Mouse (Mus musculus) liver, adult 2 months (tissue): ENCODE measurements around the gene Olfr885. TPM values are rescaled to one million over a fixed set of nuclear protein-coding genes. Genes with fewer than 3 reads are reported as not detected.

Experiments
- DNase-seq: peaks from one replicate; pipeline ENCODE4 v3.0.0-alpha.2; 2011; ENCODE audit warnings: low read depth, low spot score; ENCODE audit errors: extremely low read depth
- H3K27ac ChIP-seq: fragments of 200-500 bp; replicated peaks from 2 replicates; pipeline ENCODE4 v1.5.1; 2012; ENCODE audit warnings: low read depth, mild to moderate bottlenecking, control low read depth, inconsistent platforms, low read length; ENCODE audit not compliant: insufficient read depth
- H3K27me3 ChIP-seq: fragments of 200-500 bp; 2 replicates; pipeline ENCODE4 v1.6.1; 2012; ENCODE audit warnings: mild to moderate bottlenecking, moderate library complexity, low read length, inconsistent platforms; ENCODE audit not compliant: control insufficient read depth, insufficient read depth
- H3K36me3 ChIP-seq: fragments of 200-500 bp; 2 replicates; pipeline ENCODE4 v1.6.1; 2012; ENCODE audit warnings: low read length, inconsistent platforms; ENCODE audit not compliant: control insufficient read depth, insufficient read depth
- H3K4me1 ChIP-seq: fragments of 200-500 bp; 2 replicates; pipeline ENCODE4 v1.6.1; 2011; ENCODE audit warnings: low read length; ENCODE audit not compliant: control insufficient read depth, insufficient read depth
- H3K4me3 ChIP-seq: fragments of 200-500 bp; 2 replicates; pipeline ENCODE4 v1.5.1; 2011; ENCODE audit warnings: low read depth, mild to moderate bottlenecking, control low read depth, low read length, moderate library complexity; ENCODE audit not compliant: insufficient read depth
- H3K79me2 ChIP-seq: fragments of 200-500 bp; 2 replicates; pipeline ENCODE4 v1.6.1; 2012; ENCODE audit warnings: inconsistent platforms, mild to moderate bottlenecking, low read length, moderate library complexity; ENCODE audit not compliant: control insufficient read depth, insufficient read depth
- H3K9ac ChIP-seq: fragments of 200-500 bp; 2 replicates; pipeline ENCODE4 v1.6.1; 2012; ENCODE audit warnings: low read depth, mild to moderate bottlenecking, control low read depth, inconsistent platforms, low read length
- CTCF ChIP-seq: fragments of 200-500 bp; IDR thresholded peaks from 2 replicates; pipeline ENCODE4 v1.5.1; 2011; ENCODE audit warnings: low read depth, low read length, control low read depth
- POLR2A ChIP-seq: fragments of 200-500 bp; IDR thresholded peaks from 2 replicates; pipeline ENCODE4 v1.6.1; 2011; ENCODE audit warnings: low read length, control low read depth; ENCODE audit not compliant: insufficient read depth; ENCODE audit errors: extremely low read depth
- WGBS: fragments of 180-500 bp; shearing (Covaris S2); methylation state at CpG from one replicate; pipeline ENCODE4 v1.1.7; 2018; 5-methylcytosine and 5-hydroxymethylcytosine counted together
- polyA plus RNA-seq: library from polyadenylated mRNA; depleted of rRNA; stranded (reverse); fragments of >200 nt; gene quantifications from 2 replicates; pipeline ENCODE4 v1.2.3, GENCODE M21; 2012; rRNA removed
- total RNA-seq: library from RNA; depleted of rRNA; stranded (reverse); fragments of >200 nt; gene quantifications from 2 replicates; pipeline ENCODE4 v1.2.3, GENCODE M21; 2014; rRNA removed

Olfr885 gene
- not detected in 2 replicates for total RNA-seq
- polyA plus RNA-seq: not detected in 2 replicates

DNA sequence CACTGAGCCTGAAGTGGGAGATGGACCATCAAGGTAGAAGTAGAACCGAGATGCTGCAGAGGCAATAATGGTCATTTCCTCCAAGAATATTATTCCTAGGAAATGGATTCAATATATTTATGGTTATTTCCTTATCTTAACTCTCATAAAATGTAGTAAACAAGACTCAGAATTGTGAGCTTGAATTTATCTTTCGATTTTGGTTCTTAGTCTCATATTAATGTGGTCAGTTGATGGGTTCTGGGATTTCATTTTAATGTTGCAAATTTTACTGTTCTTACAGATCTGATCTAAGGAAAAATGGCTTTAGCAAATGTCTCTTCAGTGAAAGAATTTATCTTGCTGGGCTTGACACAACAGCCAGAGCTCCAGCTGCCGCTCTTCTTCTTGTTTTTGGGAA, at the start of gene Olfr885:
Gene Olfr885 (plus strand): TSS at position 301 of the 400 bp plus-strand sequence.
- 79% methylated on average over 3 of the region's 3 CpGs for WGBS
- TF ChIP-seq POLR2A: no peak
- TF ChIP-seq CTCF: no peak
- no peak within 1 kb of the TSS for H3K4me3 ChIP-seq
- no peak within 1 kb of the TSS for H3K9ac ChIP-seq
- no peaks in the 10 kb centered on the region for H3K4me1 ChIP-seq
- no peaks in the 10 kb centered on the region for H3K27me3 ChIP-seq
- no peak for DNase-seq
- no peaks in the 10 kb centered on the region for H3K36me3 ChIP-seq
- H3K79me2 ChIP-seq: no peaks in the 10 kb centered on the region
- no peak within 1 kb of the TSS for H3K27ac ChIP-seq

DNA sequence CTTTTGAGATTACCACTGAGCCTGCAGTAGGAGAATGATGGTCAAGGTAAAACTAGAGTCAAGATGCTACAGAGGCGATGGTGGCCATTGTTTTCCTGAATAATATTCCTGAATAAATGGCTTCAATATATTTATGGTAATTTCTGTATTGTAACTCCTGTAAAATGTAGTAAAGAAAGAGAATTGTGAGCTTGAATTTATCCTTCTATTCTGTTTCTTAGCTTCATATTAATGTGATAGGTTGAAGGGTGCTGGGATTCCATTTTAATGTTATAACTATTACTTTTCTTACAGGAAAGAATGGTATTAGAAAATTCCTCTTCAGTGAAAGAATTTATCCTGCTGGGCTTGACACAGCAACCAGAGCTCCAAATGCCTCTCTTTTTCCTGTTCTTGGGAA, 35.6 kb upstream of the Olfr885 start, which contains the start of gene Olfr883:
Gene Olfr883 (plus strand): TSS at position 301 of the 400 bp plus-strand sequence.
- no peak for TF ChIP-seq CTCF
- TF ChIP-seq POLR2A: no peak
- H3K79me2 ChIP-seq: no peaks in the 10 kb centered on the region
- H3K4me3 ChIP-seq: no peak within 1 kb of the TSS
- H3K9ac ChIP-seq: no peak within 1 kb of the TSS
- DNase-seq: no peak
- H3K27ac ChIP-seq: no peak within 1 kb of the TSS
- H3K4me1 ChIP-seq: no peaks in the 10 kb centered on the region
- no peaks in the 10 kb centered on the region for H3K36me3 ChIP-seq
- no peaks in the 10 kb centered on the region for H3K27me3 ChIP-seq
- WGBS: 70% methylated on average over 1 of the region's 1 CpGs

DNA sequence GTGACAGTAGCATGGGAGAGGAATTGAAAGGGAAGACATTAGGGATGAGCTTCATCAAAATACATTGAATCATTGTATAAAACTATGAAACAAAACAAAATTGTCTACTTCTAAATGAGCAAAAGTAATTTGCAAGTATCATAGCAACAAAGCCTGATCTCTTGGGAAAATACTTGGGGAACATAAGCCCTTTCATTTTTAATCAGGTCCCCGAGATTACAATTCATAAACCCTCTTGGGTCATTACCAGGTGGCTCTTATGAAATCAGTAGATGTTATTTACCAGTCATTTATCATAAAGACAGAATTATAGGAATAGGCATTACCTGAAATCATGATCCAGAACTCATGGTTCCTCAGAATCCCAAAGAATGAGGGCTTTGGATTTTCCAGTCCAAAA, 14.9 kb upstream of the Olfr885 start, which contains the start of gene Olfr884:
Gene Olfr884 (plus strand): TSS at position 301 of the 400 bp plus-strand sequence.
- TF ChIP-seq POLR2A (no peak), CTCF (no peak)
- no peak within 1 kb of the TSS for H3K9ac ChIP-seq
- WGBS: 62% methylated on average over 1 of the region's 1 CpGs

DNA sequence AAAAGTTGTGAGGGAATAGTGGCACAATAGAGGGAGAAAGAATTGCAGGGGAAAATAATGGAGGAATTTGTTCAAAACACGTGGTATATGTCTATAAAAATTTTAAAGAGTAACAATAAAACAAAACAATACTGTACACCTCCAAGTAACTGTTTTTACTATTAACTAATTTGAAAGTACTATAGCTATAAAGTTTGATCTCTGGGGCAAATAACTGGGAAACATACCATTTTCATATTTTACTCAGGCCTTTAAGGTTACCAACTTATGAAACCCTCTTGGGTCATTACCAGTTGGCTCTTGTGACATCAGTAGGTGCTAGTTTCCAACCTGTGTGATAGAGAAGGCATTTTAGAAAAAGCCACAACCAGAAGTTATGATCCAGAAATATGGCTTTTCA, 22.6 kb downstream of the Olfr885 start, which contains the start of gene Olfr887:
Gene Olfr887 (plus strand): TSS at position 301 of the 400 bp plus-strand sequence.
- H3K9ac ChIP-seq: no peak within 1 kb of the TSS
- H3K4me3 ChIP-seq: no peak within 1 kb of the TSS
- TF ChIP-seq CTCF (no peak), POLR2A (no peak)
- DNase-seq: no peak
- no peaks in the 10 kb centered on the region for H3K4me1 ChIP-seq
- 74% methylated on average over 1 of the region's 1 CpGs for WGBS
- no peaks in the 10 kb centered on the region for H3K27me3 ChIP-seq
- no peak within 1 kb of the TSS for H3K27ac ChIP-seq
- H3K79me2 ChIP-seq: no peaks in the 10 kb centered on the region
- H3K36me3 ChIP-seq: no peaks in the 10 kb centered on the region

More for the DNA sequence above, 14.9 kb upstream of the Olfr885 start, which contains the start of gene Olfr884:
- Histone ChIP-seq H3K27me3 (no peaks in the 10 kb centered on the region), H3K27ac (no peak within 1 kb of the TSS), H3K4me3 (no peak within 1 kb of the TSS), H3K4me1 (no peaks in the 10 kb centered on the region), H3K79me2 (no peaks in the 10 kb centered on the region), H3K36me3 (no peaks in the 10 kb centered on the region)
- no peak for DNase-seq

DNA sequence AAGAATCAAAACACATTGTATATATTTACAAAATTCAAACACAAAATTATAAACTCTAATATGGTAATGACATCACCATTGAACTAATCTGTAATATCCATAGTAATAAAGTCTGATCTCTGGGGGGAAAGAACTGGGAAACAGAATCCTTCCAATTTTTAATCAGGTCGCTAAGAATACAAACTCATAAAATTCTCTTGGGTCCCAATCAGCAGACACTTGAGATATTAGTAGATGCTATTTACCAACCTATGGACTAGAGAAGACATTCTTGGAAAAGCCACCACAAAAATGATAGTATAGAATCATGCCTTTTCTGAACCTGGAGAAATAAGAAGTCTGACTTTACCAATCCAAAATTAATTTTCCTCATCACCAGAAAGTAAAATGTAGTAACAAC, 46.7 kb downstream of the Olfr885 start, which contains the start of gene Olfr888:
Gene Olfr888 (plus strand): TSS at position 301 of the 400 bp plus-strand sequence.
- no peaks in the 10 kb centered on the region for H3K27me3 ChIP-seq
- no peak within 1 kb of the TSS for H3K27ac ChIP-seq
- H3K36me3 ChIP-seq: no peaks in the 10 kb centered on the region
- WGBS: 62% methylated on average over 1 of the region's 1 CpGs
- H3K4me3 ChIP-seq: no peak within 1 kb of the TSS
- no peak within 1 kb of the TSS for H3K9ac ChIP-seq
- no peaks in the 10 kb centered on the region for H3K79me2 ChIP-seq
- DNase-seq: no peak
- TF ChIP-seq POLR2A: no peak
- TF ChIP-seq CTCF: no peak
- H3K4me1 ChIP-seq: no peaks in the 10 kb centered on the region

Other genes with a start within 250 kb of the Olfr885 start
- gene Olfr877, start 207.1 kb upstream of the Olfr885 start, total RNA-seq: not detected in 2 replicates
- gene Olfr877, start 207.1 kb upstream of the Olfr885 start, polyA plus RNA-seq: not detected in 2 replicates
- not detected in 2 replicates for gene Olfr145, start 164.6 kb upstream of the Olfr885 start, total RNA-seq
- gene Olfr145, start 164.6 kb upstream of the Olfr885 start, polyA plus RNA-seq: not detected in 2 replicates
- gene Olfr878, start 143.5 kb upstream of the Olfr885 start, total RNA-seq: not detected in 2 replicates
- gene Olfr878, start 143.5 kb upstream of the Olfr885 start, polyA plus RNA-seq: not detected in 2 replicates
- not detected in 2 replicates for gene Olfr881, start 69.5 kb upstream of the Olfr885 start, total RNA-seq
- not detected in 2 replicates for gene Olfr881, start 69.5 kb upstream of the Olfr885 start, polyA plus RNA-seq
- not detected in 2 replicates for gene Olfr883, start 35.5 kb upstream of the Olfr885 start, total RNA-seq
- not detected in 2 replicates for gene Olfr883, start 35.5 kb upstream of the Olfr885 start, polyA plus RNA-seq
- gene Olfr884, start 14.8 kb upstream of the Olfr885 start, total RNA-seq: not detected in 2 replicates
- not detected in 2 replicates for gene Olfr884, start 14.8 kb upstream of the Olfr885 start, polyA plus RNA-seq
- gene Olfr887, start 22.8 kb downstream of the Olfr885 start, total RNA-seq: not detected in 2 replicates
- not detected in 2 replicates for gene Olfr887, start 22.8 kb downstream of the Olfr885 start, polyA plus RNA-seq
- not detected in 2 replicates for gene Olfr888, start 46.8 kb downstream of the Olfr885 start, total RNA-seq
- gene Olfr888, start 46.8 kb downstream of the Olfr885 start, polyA plus RNA-seq: not detected in 2 replicates
- gene Olfr889, start 53.9 kb downstream of the Olfr885 start, total RNA-seq: not detected in 2 replicates
- gene Olfr889, start 53.9 kb downstream of the Olfr885 start, polyA plus RNA-seq: not detected in 2 replicates
- gene Olfr890, start 81.2 kb downstream of the Olfr885 start, total RNA-seq: not detected in 2 replicates
- gene Olfr890, start 81.2 kb downstream of the Olfr885 start, polyA plus RNA-seq: not detected in 2 replicates
- not detected in 2 replicates for gene Olfr891, start 119.5 kb downstream of the Olfr885 start, total RNA-seq
- not detected in 2 replicates for gene Olfr891, start 119.5 kb downstream of the Olfr885 start, polyA plus RNA-seq
- not detected in 2 replicates for gene Olfr893, start 147.0 kb downstream of the Olfr885 start, total RNA-seq
- not detected in 2 replicates for gene Olfr893, start 147.0 kb downstream of the Olfr885 start, polyA plus RNA-seq
- not detected in 2 replicates for gene Olfr894, start 156.7 kb downstream of the Olfr885 start, total RNA-seq
- not detected in 2 replicates for gene Olfr894, start 156.7 kb downstream of the Olfr885 start, polyA plus RNA-seq
- not detected in 2 replicates for gene Olfr143, start 191.5 kb downstream of the Olfr885 start, total RNA-seq
- not detected in 2 replicates for gene Olfr143, start 191.5 kb downstream of the Olfr885 start, polyA plus RNA-seq
- not detected in 2 replicates for gene Olfr895, start 206.5 kb downstream of the Olfr885 start, total RNA-seq
- gene Olfr895, start 206.5 kb downstream of the Olfr885 start, polyA plus RNA-seq: not detected in 2 replicates
- gene Olfr896-ps1, start 229.8 kb downstream of the Olfr885 start, total RNA-seq: not detected in 2 replicates
- not detected in 2 replicates for gene Olfr896-ps1, start 229.8 kb downstream of the Olfr885 start, polyA plus RNA-seq